Mouse (Mus musculus): ENCODE data around the gene Fgd6.
A peak's percentile ranks its signal among the peaks of the same experiment; 100 is the strongest.

Gene Fgd6

DNA sequence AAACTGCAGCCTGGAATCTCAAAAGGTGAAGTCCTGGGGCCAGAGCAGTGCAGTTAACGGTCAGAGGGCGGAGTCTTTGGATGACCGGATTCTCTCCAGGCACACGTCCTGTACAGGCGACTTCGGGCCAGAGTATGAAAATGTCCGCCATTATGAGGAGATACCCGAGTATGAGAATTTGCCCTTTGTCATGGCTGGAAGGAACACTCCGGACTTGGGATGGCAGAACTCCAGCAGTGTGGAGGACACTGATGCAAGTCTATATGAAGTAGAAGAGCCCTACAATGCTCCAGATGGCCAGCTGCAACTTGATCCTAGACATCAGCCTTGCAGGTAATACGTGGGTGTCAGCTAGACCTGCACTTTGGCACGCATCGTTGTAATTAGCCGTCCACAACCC lies 9.5 kb downstream of the Fgd6 start:
- DNase-seq = no peak

DNA sequence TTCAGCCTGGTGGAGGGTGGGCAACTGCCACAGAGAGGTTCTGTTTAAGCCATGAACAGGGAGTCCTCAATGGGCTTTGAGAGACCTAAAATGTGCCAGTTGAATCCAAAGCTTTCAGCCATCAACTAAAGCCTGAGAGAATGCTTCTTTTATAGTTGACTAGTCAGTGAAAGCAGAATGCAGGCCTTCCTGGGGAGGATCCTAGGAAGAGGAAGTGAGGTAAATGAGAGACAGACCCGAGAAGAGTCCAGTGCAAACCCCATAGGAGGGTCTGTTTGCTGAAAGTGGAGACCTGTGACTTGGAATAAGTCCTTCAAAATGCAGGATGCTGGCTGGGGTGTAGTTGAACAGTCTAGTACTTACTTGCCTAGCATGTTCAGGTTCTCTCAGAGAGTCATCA lies 11.2 kb downstream of the Fgd6 start:
- DNase-seq = no peak

DNA sequence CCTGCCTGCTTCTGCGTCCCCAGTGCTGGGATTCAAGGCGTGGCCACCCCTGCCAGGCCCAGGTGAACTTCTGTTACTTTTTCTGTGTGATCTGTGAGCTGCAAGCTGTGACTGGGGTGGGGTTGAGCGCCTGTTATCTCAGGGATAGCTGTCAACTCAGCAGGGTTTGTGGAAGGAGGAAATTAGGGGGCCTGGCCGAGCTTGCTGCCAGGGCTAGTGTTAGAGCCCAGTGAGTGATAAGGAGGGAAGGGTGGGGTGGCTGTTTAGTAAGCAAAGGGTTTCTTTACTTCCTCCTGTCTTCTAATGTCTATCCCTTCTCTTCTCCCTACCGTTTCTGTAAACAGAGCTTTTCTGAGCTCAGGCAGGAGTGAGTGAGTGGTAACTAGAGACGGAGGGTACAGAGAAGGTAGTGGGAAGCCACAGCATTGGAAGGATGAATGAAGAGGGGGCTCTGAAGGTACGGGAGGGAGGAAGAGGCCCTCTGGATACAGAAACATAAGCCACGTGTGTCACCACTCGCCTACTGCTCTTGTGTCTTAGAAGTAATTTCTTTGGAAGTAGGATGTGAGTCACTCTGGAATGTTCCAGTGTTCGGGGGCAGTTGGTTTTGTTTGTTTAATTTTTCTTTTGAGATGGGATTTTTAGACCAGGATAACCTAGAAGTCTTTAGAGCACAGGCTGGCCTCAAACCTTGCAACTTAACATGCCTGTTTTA lies 12.2 kb downstream of the Fgd6 start:
- DNase-seq = no peak

DNA sequence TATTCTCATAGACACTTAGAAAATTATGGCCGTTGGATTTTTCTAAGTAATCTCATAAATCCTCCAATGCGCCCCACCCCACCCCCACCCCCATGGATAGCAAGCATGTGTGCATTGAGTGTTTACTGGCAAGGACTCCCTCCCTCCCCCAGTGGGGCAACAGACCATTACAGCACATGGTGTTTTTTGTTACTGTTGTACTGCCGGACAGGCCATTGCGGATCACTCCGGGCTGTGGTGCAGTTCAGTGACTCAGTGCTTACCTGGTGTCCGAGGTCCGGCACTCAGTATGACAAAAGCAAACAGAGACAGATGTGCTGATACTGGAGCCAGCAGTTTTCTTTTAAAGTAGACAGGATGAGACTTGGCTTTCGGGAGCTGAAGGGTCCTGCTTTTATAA lies 13.3 kb downstream of the Fgd6 start:
- no peak for DNase-seq

DNA sequence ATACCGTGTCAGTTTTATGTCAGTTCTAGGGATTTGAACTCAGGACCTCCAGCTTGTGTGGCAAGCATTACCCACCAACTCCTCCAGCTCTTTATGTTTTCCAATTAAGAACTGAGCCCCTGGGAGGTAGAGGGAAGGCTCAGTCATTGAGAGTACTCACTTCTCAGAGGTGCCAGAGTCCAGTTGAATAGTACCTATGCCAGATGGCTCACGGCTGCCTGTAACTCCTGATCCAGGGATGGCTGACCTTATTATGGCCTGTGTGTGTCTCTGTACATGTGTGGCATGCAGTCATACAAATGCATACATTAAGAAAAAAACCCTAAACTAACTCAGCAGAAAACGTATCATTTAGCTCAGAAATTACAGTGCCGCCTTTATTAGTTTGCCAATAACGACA lies 14.9 kb downstream of the Fgd6 start:
- no peak for DNase-seq

DNA sequence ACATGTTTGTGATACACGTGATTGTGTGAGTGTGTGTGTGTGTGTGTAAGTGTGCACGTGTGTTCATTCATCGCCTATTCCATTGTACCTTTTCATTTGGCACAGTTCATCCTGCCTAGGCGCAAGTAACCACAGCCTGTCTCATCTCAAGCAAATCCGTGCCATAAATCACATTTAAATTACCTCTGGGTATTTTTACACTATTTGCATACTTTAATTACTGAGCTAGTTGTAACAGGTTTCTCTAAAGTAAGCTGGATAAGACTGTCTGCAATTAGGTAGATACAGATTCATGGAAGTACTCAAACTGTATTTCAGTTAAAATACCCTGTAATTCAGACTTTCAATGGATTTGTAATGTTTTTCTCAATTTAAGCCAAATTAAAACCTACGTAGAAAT lies 20.7 kb downstream of the Fgd6 start:
- no peak for DNase-seq

DNA sequence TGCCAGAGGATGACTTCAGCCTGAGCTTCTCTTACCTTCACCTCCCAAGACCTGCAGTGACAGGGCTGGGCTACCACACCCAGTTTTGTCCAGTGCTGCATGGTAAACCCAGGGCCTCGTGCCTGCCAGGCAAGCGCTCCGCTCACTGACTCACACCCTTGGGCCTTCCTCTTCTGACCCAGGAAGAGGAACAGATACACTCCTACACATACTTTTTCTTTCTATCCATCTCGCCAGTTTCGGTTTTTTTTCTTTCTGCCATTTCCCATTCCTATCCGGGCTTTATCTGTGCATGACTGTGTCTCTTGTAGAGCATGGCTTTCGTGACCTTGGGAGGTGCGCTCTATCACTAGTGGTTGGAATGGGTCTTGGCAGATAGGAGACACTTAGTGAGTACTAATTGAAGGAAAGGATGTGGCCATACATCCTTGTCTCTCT lies 23.8 kb downstream of the Fgd6 start:
- no peak for DNase-seq

DNA sequence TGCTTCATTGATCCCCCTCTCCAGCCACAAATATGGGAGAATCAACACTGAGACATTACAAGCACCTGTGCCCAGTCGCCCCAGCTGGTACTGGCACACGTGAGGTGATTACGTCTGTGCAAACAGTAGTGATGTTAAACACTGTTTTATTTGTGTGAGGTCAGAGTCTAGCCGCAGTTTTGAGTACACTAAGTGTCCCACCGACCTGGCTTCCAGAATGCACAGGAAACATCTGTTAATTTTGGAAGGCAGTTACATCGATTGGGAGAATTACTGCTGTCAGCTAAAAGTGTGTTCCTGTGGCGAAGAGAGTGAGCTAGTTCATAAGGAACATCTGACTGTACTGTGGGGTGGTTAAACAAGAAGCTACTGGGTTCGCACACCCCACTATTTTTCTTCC lies 24.4 kb downstream of the Fgd6 start:
- no peak for DNase-seq

DNA sequence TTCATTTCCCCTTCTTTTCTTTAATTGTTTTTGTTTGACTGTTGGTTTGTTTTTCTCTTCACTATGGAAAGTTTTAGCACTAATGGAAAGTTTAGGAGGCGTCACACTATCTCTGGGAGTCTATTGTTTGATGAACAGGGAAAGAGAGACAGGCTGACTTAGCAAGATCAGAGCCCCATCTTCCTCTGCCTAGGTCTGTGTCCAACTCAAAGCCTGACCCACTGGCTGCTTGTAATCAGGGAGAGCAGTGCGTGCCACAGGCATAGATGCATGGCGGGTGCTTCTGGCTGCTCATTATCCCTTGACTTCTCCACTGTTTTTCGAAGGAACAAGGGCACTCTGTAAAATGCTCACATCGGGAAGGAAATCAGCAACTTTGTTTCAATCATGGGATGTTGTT lies 26.6 kb downstream of the Fgd6 start:
- no peak for DNase-seq

DNA sequence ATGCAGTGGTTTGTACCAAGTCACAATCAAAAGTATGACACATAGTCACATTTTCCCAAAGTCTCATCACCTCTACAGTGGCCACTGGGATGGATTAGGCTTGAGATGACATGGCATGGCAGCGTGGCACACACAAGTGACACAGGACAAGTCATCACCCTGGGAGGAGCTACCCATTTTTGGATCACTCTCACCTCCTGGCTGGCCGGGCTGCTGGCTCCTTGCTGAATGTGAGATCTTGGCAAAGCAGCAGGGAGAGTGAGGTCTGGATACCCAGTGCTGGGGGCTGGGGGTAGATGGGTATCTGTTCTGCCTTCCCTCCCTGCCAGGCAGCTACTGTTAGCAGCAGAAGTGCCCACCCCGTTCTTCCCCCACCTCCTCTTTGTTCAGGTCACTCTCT lies 31.1 kb downstream of the Fgd6 start:
- DNase-seq = no peak

DNA sequence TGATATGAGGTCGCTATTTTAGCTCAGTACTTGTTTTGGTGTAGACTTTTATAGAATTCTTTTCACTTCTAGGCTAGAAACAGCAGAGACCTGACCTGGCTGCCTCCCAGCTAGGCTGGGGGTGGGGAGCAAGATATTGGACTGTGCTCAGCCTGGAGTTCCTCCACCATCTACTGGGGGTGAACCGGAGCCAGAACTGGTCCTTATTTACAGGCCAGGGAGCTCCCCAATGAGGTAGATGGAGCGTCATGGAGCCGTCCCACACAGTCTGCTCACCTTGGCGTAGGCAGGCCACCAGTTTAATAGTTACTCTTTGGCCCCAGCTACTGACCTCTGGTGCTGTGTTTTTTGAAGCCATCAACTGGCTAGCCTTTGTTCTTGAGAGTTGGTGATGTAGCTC lies 32.9 kb downstream of the Fgd6 start:
- peak; percentile 40 to 45 for DNase-seq

DNA sequence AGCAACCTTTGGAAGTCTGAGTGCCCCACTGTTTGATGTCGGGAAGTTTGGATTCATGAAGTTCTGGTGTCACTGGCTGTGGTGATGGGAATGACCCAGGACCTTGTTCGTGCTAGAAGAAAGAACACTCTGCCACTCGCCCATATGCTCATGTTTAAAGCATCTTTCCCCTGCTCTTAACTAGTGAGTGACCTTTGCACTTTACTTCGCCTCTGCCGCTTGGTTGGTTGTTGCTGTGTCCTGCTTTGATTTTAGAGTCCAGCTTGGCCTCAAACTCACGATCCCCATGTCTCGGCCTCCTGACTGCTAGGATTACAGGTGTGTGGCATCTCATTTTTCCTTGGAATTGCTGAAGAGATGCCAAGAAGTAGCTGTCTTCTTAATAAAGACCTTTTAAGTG lies 35.8 kb downstream of the Fgd6 start:
- no peak for DNase-seq

DNA sequence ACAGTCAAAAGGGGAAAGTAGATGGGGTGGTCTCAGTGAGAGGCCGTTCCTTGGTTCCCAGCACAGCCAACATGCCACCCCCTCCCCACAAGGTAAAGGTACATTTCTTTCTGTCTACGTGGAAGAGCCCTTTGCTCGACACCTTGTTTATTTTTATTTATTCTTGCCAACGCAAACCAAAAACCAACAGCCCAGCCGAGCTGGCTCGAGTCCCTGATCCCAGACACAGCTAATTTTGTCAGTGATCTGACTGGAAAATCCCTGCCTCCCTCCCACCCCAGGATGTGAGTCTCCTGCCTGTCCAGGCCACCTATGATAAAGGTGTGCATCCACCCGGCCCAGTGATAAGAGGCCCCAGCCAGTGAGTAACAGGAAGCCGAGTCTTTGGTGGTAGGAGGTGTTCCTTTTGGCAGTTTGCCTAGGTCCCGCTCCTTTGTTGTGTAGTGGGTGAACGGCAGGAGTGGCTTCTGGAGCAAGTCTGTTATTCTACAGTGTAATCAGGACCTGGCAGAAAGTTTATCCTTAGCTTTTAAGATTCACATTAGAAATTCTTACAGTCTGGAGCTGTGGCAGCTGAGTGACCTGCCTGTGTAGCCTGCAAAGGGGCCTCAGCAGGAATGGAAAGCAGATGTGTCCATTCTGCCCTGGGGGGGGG lies 36.6 kb downstream of the Fgd6 start:
- peak; percentile 12 to 17 for DNase-seq

DNA sequence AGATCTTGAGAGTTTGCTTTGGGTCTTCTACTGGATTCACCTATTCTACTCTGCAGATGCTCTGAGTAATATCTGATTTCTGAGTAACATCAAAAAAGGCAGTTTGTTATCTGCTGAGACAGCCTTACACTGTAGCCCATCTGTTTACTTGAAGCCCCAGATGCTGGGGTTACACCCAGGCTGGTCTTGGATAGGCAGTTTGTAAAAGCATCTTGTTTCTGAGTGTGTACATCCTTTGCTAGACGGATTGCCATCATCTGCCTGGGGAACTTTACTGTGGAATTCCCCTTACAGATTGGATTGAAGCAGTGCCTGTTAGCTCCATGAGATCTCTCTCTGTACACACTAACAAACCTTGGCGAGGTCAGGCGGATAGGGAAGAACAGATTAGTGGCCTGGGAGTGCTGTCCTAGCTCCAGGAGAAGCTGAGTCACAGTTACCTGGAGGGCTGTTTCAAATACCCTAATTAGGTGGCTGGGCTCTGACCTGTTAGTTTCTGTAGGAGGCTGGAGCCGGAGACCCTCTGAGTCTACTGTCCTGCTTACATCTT lies 37.2 kb downstream of the Fgd6 start:
- no peak for DNase-seq

DNA sequence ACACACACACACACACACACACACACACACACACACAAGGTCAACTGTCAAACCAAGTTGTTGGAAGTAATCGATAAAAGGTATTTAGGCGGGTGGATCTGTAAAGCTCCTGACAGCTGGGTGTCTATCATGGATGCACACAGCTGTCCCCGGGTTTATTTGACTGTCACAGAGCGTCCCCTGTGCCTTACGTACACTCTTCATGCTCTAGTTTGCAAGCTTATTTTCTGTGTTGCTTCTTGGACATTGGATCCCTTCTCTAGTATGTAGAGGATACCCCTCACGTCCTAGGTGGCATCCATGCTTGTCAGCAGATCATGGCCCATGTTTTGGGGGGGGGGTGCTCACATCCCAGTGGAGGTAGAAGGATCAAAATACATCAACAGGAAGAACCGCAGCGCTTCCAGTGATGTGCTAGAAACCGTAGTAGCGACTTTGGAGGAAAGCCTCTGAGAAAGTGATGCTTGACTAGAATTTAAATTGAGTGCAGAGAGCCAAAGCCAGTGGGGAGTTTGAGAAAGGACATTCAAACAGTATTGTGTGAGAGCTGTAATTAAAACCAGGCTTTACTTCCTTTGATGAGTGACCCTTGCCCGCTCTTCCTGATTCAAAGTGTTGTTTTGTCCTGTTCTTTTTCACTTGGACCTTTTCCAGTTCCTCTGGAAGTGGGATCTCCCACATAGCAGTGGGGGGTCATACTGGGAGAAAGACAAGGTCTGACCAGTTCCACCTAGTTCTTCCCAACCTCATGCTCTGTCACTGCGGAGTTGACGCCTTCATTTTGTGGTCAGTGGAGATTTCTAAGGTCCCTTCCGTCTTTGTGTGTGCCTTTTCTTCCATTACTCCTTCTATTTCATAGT lies 41.4 kb downstream of the Fgd6 start:
- no peak for DNase-seq

DNA sequence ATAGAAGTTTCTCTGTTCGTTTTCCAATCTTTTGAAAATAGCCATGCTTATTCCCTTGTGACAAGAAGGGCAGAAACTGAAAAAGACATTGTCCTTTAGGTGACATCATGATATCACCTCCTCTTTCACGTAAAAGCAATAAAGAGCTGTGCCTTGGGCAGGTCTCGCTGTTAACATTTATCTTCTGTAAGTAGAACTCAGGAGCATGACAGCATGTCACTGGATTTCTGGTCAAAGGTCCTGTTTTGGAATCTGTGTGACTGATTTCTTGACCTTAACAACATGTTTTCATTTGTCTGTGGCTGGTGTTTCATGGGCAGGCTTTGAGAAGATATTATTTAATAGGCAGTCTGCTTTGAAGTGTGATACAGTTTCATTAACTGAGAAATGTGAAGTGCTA lies 44.9 kb downstream of the Fgd6 start:
- DNase-seq = no peak

DNA sequence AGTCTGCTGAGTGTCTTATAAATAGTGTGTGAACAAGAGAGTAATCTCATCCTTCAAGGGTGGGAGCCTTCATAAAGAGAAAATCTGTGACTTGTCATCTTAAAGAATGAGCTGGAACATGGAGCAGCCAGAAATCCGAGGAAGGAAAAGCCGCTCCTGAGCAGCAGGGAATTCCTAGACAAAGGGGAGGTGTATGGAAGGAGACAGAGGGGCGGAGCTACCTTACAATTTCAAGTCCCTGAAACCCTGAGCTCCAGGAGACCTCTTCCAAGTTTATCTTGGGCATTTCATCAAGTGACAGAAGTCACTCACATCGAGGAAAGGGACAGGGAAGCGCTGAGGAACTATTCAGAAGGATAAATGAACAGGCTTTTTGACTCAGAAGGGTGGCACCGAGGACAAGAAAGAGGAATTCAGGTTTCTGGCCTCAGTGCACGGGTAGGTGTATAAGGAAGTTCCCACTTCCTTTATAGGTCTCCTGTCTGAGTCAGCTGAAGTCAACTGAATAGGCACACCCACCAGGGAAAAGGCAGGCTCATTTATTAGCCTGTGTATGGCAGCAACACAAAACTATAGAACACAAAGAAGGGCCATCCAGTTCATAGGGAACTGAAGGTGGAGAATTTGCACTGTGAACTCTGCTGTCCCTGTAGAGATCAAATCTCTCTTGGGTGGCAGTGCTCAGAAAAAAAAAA lies 46.4 kb downstream of the Fgd6 start:
- DNase-seq = no peak

DNA sequence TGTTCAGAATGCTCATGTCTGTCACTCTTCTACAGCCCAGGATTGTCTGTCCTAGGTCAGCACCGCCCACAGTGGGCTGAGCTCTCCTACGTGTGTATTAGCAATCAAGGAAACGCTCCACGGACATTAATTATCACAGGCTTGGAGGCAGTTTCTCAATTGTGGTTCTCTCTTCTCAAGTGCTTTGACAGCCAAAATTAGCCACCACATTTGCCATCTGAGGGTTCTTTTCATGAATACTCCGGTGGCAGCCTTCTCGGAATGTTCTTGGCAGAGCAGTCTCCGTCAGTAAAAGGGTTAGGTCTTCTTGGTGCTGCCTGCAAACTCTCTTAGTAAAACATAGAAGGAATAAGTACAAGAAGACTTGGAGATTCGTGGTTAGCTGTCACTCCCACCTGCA lies 50.5 kb downstream of the Fgd6 start:
- no peak for DNase-seq

DNA sequence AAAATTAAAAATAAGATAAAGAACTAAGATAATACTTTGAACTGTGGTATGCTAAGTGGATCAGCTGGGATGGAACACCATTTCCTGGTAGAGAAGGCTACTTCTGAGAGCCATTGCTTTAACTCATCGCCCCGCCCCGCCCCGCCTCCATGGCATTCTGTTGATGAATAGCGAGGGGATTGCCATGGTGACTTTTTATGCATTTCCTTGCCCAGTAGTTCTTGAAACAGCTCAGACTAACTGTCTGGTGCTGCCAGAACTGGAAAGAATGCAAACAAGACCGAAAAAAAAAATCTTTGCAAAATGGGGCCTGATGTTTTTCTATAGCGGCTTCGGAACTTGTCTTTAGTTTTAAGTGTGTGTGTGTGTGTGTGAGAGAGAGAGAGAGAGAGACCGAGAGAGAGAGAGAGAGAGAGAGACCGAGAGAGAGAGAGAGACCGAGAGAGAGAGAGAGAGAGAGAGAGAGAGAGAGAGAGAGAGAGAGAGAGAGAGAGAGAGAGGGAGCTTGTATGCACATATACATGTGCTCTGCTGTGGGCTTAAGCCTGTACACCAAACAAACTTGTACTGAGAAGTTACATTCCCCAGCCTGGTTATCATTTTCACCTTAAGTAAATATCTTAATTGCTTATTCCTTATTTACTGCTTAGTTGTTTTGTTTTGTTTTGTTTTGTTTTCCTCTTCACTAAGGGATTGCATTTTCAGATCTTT lies 51.7 kb downstream of the Fgd6 start:
- no peak for DNase-seq

DNA sequence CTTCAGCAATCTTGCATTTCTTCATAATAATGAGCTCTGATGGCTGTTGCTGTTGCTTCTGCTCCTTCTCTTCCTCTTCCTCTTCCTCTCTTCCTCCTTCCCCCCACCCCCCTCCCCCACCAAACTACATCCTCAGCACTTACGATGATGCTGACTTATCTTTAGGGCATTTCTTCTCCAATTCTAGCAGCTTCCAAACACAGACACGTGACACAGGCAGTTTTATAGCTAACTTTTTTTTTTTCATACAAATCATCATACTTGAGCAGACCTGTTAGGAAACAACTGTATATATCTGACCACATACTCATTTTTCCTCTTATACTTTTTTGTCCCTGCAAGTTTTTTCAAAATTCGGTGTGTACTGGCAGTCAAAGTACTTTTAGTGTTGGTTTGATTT lies 54.2 kb downstream of the Fgd6 start:
- no peak for DNase-seq

DNA sequence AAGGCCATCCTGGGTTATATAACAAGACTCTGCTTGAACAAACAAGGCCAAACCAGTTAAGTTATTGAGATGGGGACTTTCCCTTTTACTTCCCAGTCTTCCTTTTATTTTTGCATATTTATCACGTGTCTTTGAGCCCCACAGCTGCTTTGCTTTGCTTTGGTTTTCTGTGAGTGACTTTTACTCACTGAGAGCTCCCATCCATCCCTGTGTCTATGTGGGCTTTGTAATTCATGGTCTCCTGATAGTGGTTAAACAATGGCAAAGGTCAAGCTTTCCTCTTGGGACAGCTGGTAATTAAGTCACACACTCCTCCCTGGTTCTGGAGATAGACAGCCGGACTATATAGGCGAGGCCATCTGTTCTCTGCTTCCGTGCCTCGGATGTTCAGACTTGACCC lies 57.7 kb downstream of the Fgd6 start:
- DNase-seq = no peak

DNA sequence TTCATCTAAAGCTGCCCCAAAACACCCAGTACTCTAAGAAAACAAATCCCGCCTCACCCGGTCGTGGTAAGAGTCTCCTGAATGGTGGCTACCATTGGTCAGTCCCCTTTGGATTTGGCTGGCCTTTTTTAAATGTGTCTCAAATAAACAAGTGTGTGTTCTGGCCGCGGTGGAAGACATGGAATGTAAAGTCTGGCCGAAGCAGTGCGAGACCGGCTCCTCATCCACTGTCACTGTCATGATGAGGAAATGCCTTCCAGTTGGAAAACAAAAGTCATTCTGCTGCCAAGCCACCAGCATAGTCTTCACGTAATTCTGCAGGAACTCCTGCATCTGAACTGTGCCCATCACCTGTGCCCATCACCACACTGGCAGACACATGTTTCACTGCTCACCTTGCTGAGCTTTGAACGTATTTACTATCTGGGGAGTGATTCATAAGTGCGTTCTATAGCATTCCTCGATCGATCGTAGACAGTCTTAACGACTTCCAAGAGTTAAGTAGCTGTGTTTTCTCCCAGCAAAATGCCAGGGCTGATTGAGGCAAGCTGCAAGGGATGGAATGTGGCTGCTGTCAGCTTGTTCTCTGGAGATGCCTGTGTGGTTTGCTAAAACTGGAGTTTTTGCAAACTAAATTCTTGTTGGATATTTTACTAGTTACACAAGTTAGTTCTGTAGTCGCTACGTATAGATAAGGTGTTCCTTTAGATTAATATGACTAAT lies 60.1 kb downstream of the Fgd6 start:
- no peak for DNase-seq

Data from cerebellum, adult 18-20 months (tissue).